Mouse (Mus musculus) lung, embryonic 14.5 days (tissue): ENCODE data around the gene Rab30. TPM values are rescaled to one million over a fixed set of nuclear protein-coding genes. Genes with fewer than 3 reads are reported as not detected.

ENCODE experiments used
- ATAC-seq: fragments of 200-750 bp; cut with Nextera tagmentation; 2 replicates; pipeline ENCODE4 v1.8.0; 2017; ENCODE audit warnings: mild to moderate bottlenecking, moderate TSS enrichment, moderate library complexity; ENCODE audit not compliant: insufficient read depth
- DNase-seq: peaks from one replicate; pipeline ENCODE4 v3.0.0-alpha.2; 2015
- H3K27ac ChIP-seq: fragments of 300-500 bp; sonication (generic); 2 replicates; pipeline ENCODE4 v1.5.1; 2014; ENCODE audit warnings: low read depth, mild to moderate bottlenecking, moderate library complexity
- H3K27me3 ChIP-seq: fragments of 300-500 bp; sonication (generic); 2 replicates; pipeline ENCODE4 v1.6.1; 2014; ENCODE audit warnings: low read length, control low read depth; ENCODE audit not compliant: insufficient read depth
- H3K36me3 ChIP-seq: fragments of 300-500 bp; sonication (generic); 2 replicates; pipeline ENCODE4 v1.6.1; 2014; ENCODE audit warnings: control low read depth; ENCODE audit not compliant: insufficient read depth
- H3K4me1 ChIP-seq: fragments of 300-500 bp; sonication (generic); 2 replicates; pipeline ENCODE4 v1.6.1; 2014; ENCODE audit warnings: antibody characterized with exemption, control low read depth; ENCODE audit not compliant: insufficient read depth
- H3K4me2 ChIP-seq: fragments of 300-500 bp; sonication (generic); 2 replicates; pipeline ENCODE4 v1.6.1; 2014; ENCODE audit warnings: mild to moderate bottlenecking
- H3K4me3 ChIP-seq: fragments of 300-500 bp; sonication (generic); 2 replicates; pipeline ENCODE4 v1.5.1; 2014; ENCODE audit warnings: low read depth, low read length
- H3K9ac ChIP-seq: fragments of 300-500 bp; sonication (generic); 2 replicates; pipeline ENCODE4 v1.6.1; 2014
- H3K9me3 ChIP-seq: fragments of 300-500 bp; sonication (generic); 2 replicates; pipeline ENCODE4 v1.6.1; 2016; ENCODE audit warnings: low read depth, low read length, control low read depth
- CTCF ChIP-seq: IDR thresholded peaks from 2 replicates; pipeline ENCODE4 v1.5.1; 2016; ENCODE audit warnings: antibody characterized with exemption, low read depth
- WGBS: fragments of 180-500 bp; shearing (Covaris S2); extraction: QIAGEN DNeasy Blood & Tissue Kit; methylation state at CpG from one replicate; pipeline ENCODE4 v1.1.7; 2014; 5-methylcytosine and 5-hydroxymethylcytosine counted together
- polyA plus RNA-seq: library from polyadenylated mRNA; unstranded; fragments of >200 nt; fragmentation: Nextera tagmentation; extraction: Ambion mirVana; gene quantifications from 2 replicates; pipeline ENCODE4 v1.2.1, GENCODE M21; 2014

The Rab30 gene
- polyA plus RNA-seq, 1 experiment from 2014 or later = 5.6 TPM

DNA sequence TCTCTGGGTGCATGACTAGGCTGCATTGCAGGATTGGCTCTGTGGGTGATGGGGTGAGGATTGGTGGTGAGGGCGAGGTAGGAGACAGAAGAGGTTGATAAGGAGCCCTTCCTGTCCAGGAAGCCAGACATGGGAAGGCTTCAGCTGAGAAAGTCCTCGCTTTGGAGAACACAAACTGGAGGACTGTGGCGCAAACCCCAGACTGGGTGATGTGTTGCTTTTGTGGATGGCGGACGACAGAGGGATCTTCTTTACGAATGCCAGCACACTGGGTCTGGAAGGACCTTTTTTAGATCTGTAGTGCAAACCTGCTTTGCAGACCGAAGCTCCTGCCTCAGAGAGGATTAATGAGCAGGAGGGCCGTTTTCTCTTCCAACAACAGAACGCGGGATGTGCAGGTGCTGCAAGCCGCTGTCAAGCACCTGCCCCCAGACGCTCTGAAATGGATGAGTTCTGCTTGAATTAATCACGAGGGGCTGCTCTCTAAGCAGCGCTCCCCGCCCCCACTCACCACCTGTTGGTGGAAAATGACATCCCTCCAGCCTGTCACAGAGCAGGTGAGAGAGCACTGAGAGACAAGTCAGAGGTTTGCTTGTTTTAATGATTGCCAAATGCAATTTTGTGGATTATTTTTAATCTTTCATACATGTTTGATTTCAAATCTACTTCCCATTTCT is 65.2 kb downstream of the Rab30 start:
- H3K36me3 ChIP-seq = no peaks in the 10 kb centered on the region
- DNase-seq = no peak
- no peak overlapping the region for H3K4me2 ChIP-seq
- H3K27me3 ChIP-seq = no peaks in the 10 kb centered on the region
- no peak overlapping the region for H3K9ac ChIP-seq
- ATAC-seq = no peak
- no peak overlapping the region for H3K27ac ChIP-seq
- no peaks in the 10 kb centered on the region for H3K4me1 ChIP-seq
- H3K4me3 ChIP-seq = no peak overlapping the region
- WGBS = 32% methylated on average over 15 of the region's 15 CpGs
- no peak for TF ChIP-seq CTCF
- H3K9me3 ChIP-seq = no peaks in the 10 kb centered on the region

DNA sequence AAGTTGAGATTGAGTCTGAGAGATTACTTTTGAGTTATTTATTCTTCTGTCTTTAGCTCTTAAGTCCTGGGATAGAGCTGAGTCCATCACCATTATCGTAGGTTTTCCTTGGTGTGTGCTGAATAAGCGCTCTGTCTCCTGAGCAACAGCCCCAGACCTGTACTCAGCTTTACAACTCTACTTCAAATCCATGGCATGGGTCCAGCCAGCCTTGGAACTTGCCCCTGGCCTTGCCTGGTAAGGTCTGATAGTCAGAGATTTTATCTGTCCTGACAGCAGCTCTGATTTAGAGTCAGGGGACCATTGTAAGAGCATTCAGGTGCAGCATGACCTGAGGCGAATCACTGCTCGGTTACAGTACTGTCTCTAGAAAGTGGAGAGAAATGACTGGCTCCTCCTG is 66.1 kb downstream of the Rab30 start:
- ATAC-seq (no peak), DNase-seq (no peak)
- Histone ChIP-seq H3K4me3 (no peak overlapping the region), H3K27ac (no peak overlapping the region), H3K4me1 (no peaks in the 10 kb centered on the region), H3K9ac (no peak overlapping the region), H3K36me3 (no peaks in the 10 kb centered on the region), H3K9me3 (no peaks in the 10 kb centered on the region), H3K27me3 (no peaks in the 10 kb centered on the region), H3K4me2 (no peak overlapping the region)
- 80% methylated on average over 4 of the region's 4 CpGs for WGBS
- TF ChIP-seq CTCF = no peak

DNA sequence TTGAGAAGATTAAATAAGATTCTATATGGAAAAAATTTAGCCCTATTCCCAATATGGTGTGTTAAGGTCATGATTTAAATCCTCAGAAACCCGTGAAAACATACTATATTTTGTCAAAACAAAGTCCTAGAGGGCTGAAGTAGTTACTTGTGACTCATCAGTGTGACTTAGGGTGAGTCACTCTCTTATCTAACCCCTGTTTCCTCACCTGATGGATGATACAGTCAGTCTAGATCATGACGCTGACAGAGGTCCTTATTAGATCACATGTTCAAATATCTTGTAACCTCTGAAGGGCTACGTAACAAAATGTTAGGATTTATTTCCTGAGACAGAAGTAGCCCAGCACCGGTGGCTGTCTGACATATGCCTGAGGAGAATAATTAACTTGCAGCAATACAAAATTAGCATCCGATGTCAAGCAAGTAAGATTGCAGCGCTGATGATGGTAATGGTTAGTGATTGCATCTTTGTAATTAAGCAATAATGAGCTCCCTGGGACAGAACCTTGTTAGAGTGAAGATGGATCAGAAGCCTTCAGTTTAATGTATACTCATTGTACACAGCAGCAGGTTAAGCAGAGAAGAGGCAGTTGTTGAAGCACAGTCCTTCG is 70.4 kb downstream of the Rab30 start:
- 72% methylated on average over 7 of the region's 7 CpGs for WGBS
- ATAC-seq = no peak

DNA sequence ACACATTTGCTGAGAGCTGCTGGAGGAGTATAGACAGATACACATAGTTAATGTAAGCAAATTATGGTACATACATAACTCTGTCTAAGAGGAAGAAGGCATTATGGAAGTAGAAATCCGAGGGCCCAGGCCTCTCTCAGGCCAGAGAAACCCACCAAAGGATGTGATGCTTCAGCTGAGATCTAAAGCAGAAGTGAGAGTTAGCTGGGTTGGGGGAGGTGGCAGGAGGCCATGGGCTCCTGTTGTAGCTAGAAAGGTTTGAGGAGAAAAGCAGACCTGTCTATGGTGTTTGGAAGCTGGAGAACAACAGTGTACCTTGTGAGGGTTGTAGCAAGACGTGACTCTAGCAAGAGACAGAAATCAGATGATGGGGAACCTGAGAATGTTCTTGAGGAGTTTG is 75.8 kb downstream of the Rab30 start:
- no peak for DNase-seq
- no peak for TF ChIP-seq CTCF
- no peak overlapping the region for H3K4me3 ChIP-seq

More for the DNA sequence above, 70.4 kb downstream of the Rab30 start:
- Histone ChIP-seq H3K4me2 (no peak overlapping the region), H3K9ac (no peak overlapping the region), H3K27me3 (no peaks in the 10 kb centered on the region), H3K9me3 (no peaks in the 10 kb centered on the region), H3K27ac (no peak overlapping the region), H3K36me3 (no peaks in the 10 kb centered on the region), H3K4me1 (no peaks in the 10 kb centered on the region), H3K4me3 (no peak overlapping the region)
- TF ChIP-seq CTCF = no peak
- no peak for DNase-seq

GRCm38 (mm10) chr7:92817886-92818285 is 76.5 kb downstream of the Rab30 start:
- Histone ChIP-seq H3K27me3 (no peaks in the 10 kb centered on the region), H3K4me1 (peaks cover 8% of the 10 kb centered on the region), H3K27ac (no peak overlapping the region), H3K4me3 (no peak overlapping the region), H3K36me3 (no peaks in the 10 kb centered on the region), H3K9ac (no peak overlapping the region), H3K9me3 (no peaks in the 10 kb centered on the region), H3K4me2 (no peak overlapping the region)
- ATAC-seq (no peak), DNase-seq (no peak)
- 69% methylated on average over 9 of the region's 9 CpGs for WGBS
- no peak for TF ChIP-seq CTCF

More for the DNA sequence above, 75.8 kb downstream of the Rab30 start:
- Histone ChIP-seq H3K4me2 (no peak overlapping the region), H3K9me3 (no peaks in the 10 kb centered on the region), H3K27ac (no peak overlapping the region), H3K9ac (no peak overlapping the region), H3K4me1 (peaks cover 1% of the 10 kb centered on the region; the same call in 1 of the 2 replicates), H3K27me3 (no peaks in the 10 kb centered on the region), H3K36me3 (no peaks in the 10 kb centered on the region)
- no peak for ATAC-seq
- 72% methylated on average over 2 of the region's 2 CpGs for WGBS

DNA sequence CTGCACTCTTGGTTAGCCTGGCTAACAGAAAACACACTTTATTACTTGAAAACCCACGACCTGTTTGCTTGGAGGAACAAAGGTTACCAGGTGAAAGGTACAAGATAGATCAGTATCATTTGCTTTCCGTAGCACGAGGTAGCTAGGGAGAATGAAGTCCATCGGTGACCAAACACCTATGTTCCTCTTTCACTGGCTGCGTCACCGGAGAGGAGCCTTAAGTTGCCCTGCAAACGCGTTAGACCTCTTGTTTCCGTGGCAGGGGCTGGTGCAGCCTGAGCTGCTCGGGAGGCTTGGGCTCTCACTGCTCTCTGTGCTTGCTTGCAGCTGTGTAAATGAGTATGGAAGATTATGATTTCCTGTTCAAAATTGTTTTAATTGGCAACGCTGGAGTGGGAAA is 78.3 kb downstream of the Rab30 start:
- H3K27ac ChIP-seq = no peak overlapping the region
- H3K27me3 ChIP-seq = no peaks in the 10 kb centered on the region
- peaks cover 11% of the 10 kb centered on the region for H3K4me1 ChIP-seq
- 70% methylated on average over 11 of the region's 11 CpGs for WGBS
- H3K36me3 ChIP-seq = no peaks in the 10 kb centered on the region
- no peak for TF ChIP-seq CTCF
- H3K9me3 ChIP-seq = no peaks in the 10 kb centered on the region
- no peak overlapping the region for H3K4me3 ChIP-seq
- DNase-seq (no peak), ATAC-seq (no peak)
- H3K4me2 ChIP-seq = no peak overlapping the region
- no peak overlapping the region for H3K9ac ChIP-seq

DNA sequence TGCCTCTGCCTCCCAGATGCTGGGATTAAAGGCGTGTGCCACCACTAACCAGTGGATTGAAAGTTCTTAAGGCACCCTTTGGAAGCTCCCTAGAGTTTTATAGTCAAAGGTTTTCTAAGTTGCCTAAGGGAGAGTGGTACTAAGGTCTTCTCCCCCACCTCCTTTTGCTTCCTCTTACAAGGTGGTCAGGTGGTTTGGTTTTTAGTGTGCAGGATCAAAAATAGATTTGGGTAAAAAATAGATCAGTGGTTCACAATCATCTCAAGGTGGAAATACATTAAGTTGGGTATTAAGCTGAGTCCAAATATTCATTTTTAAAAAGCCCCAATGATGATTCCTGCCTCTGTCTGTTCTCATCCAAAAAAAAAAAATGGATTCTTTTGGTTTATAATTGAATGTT is 79.0 kb downstream of the Rab30 start:
- no peak for DNase-seq
- Histone ChIP-seq H3K9me3 (no peaks in the 10 kb centered on the region), H3K9ac (no peak overlapping the region), H3K27me3 (no peaks in the 10 kb centered on the region), H3K4me3 (no peak overlapping the region), H3K4me2 (no peak overlapping the region), H3K4me1 (peaks cover 11% of the 10 kb centered on the region), H3K27ac (no peak overlapping the region), H3K36me3 (no peaks in the 10 kb centered on the region)
- WGBS = 75% methylated on average over 1 of the region's 1 CpGs
- no peak for TF ChIP-seq CTCF
- no peak for ATAC-seq
